Mouse (Mus musculus) CH12.LX (cell line): ENCODE results near the gene Eef2k.

ENCODE experiments used
- CHD2 ChIP-seq: IDR thresholded peaks from 2 replicates; pipeline ENCODE4 v1.6.1; 2011; ENCODE audit warnings: low read length, improper control_type of control experiment
- CTCF ChIP-seq, 2 experiments: IDR thresholded peaks in 1 of 2; conservative IDR thresholded peaks in 1 of 2; 2 replicates each; pipeline ENCODE4 v1.5.1; 2011 to 2012; ENCODE audit warnings: low read depth in 2 of 2, low read length in 2 of 2, improper control_type of control experiment in 1 of 2, inconsistent platforms in 1 of 2, mild to moderate bottlenecking in 1 of 2, moderate library complexity in 1 of 2
- E2F4 ChIP-seq: IDR thresholded peaks from 2 replicates; pipeline ENCODE4 v1.6.1; 2011; ENCODE audit warnings: low read depth, low read length, improper control_type of control experiment; ENCODE audit not compliant: insufficient replicate concordance
- EP300 ChIP-seq: IDR thresholded peaks from 2 replicates; pipeline ENCODE4 v1.6.1; 2011; ENCODE audit warnings: low read length, improper control_type of control experiment
- IRF4 ChIP-seq: IDR thresholded peaks from 2 replicates; pipeline ENCODE4 v1.6.1; 2014; ENCODE audit warnings: low read depth, mild to moderate bottlenecking, inconsistent platforms, low read length, improper control_type of control experiment
- MXI1 ChIP-seq: IDR thresholded peaks from 2 replicates; pipeline ENCODE4 v1.6.1; 2011; ENCODE audit warnings: mild to moderate bottlenecking, low read depth, low read length, improper control_type of control experiment
- NRF1 ChIP-seq: IDR thresholded peaks from 2 replicates; pipeline ENCODE4 v1.6.1; 2014; ENCODE audit warnings: low read depth, mild to moderate bottlenecking, inconsistent platforms, low read length, improper control_type of control experiment, moderate library complexity
- POLR2A ChIP-seq: IDR thresholded peaks from 2 replicates; pipeline ENCODE4 v1.6.1; 2011; ENCODE audit warnings: low read depth, mild to moderate bottlenecking, improper control_type of control experiment, low read length
- SMC3 ChIP-seq: IDR thresholded peaks from 2 replicates; pipeline ENCODE4 v1.6.1; 2011; ENCODE audit warnings: low read depth, low read length, improper control_type of control experiment
- USF1 ChIP-seq: IDR thresholded peaks from 2 replicates; pipeline ENCODE4 v1.6.1; 2014; ENCODE audit warnings: low read depth, mild to moderate bottlenecking, inconsistent platforms, low read length, improper control_type of control experiment
- USF2 ChIP-seq: conservative IDR thresholded peaks from 2 replicates; pipeline ENCODE4 v1.6.1; 2011; ENCODE audit warnings: low read depth, low read length, improper control_type of control experiment
- ZMIZ1 ChIP-seq: IDR thresholded peaks from 2 replicates; pipeline ENCODE4 v1.6.1; 2012; ENCODE audit warnings: low read depth, mild to moderate bottlenecking, inconsistent platforms, low read length, improper control_type of control experiment
- ZNF384 ChIP-seq: IDR thresholded peaks from 2 replicates; pipeline ENCODE4 v1.6.1; 2012; ENCODE audit warnings: low read depth, low read length, improper control_type of control experiment, inconsistent platforms

DNA sequence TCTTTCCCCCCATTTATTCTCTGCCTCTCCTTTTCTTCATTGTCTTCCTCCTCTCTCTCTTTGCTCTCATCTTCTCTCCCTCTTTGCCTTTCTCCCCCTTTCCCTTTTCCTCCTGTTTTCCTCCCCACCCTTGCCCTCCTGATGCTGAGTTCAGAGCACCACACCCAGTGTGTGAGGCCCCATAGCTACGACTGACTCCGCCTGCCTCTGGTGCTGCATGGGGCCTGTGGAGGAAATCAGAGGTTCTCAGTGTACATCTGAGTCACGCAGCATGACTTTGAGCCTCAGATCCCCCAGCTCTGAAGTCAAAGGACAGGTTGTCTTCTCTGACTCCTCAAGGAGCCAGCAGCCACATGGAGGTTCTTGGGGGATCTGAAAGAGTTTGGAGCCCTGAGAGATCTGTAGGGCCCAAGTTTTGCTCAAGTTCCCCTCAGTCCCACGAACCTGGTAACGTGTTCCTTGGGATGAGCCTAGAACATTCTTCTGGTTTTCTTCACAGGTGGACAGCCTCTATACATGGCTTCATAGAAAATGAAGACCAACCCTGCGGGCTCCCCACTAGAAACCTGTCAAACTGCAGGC is 30.7 kb upstream of the Eef2k start, which contains the start of gene Gm5737:
- TF ChIP-seq POLR2A (no peak), CTCF (conservative IDR thresholded peaks at IDR 0.05 in 1 of 2, IDR thresholded peaks at IDR 0.05 in 1 of 2; ENCODE audit: low read depth in 2 of 2, low read length in 2 of 2) (no peak), CHD2 (no peak), IRF4 (no peak), USF2 (no peak), MXI1 (no peak), SMC3 (no peak), ZNF384 (no peak), ZMIZ1 (no peak), E2F4 (no peak), USF1 (no peak), EP300 (no peak), NRF1 (no peak)
